Mouse (Mus musculus): ENCODE data around the gene Zscan26. TPM values are rescaled to one million over a fixed set of nuclear protein-coding genes. Genes with fewer than 3 reads are reported as not detected.

Zscan26 gene
- polyA plus RNA-seq, 1 experiment from 2014 or later, result 10.4 TPM

- 81% methylated on average over 6 of the region's 6 CpGs for WGBS (ENCODE audit: insufficient replicate concordance)
- H3K27ac ChIP-seq, result peak overlapping the region; percentile 62
- H3K9ac ChIP-seq, result no peak overlapping the region
- no peak overlapping the region for H3K4me2 ChIP-seq
- H3K36me3 ChIP-seq, result no peaks in the 10 kb centered on the region
- H3K9me3 ChIP-seq (replicated peaks), result no peaks in the 10 kb centered on the region
- no peak for ATAC-seq
- no peak overlapping the region for H3K4me3 ChIP-seq
- peaks cover 77% of the 10 kb centered on the region for H3K4me1 ChIP-seq
- H3K27me3 ChIP-seq (replicated peaks), result no peaks in the 10 kb centered on the region
Observed at GRCm38 (mm10) chr13:21417298-21418010, 36.1 kb downstream of the Zscan26 start.

- Histone ChIP-seq H3K9me3 (replicated peaks) (no peaks in the 10 kb centered on the region), H3K27ac (peak overlapping the region; percentile 97), H3K9ac (0 out of 2 replicates have a peak overlapping the region, but pooled peaks have one; percentile 6), H3K4me3 (no peak overlapping the region), H3K27me3 (replicated peaks) (no peaks in the 10 kb centered on the region), H3K4me2 (peak overlapping the region; percentile 65), H3K36me3 (no peaks in the 10 kb centered on the region), H3K4me1 (peaks cover 76% of the 10 kb centered on the region)
- 65% methylated on average over 2 of the region's 2 CpGs for WGBS (ENCODE audit: insufficient replicate concordance)
- no peak for ATAC-seq
Observed at GRCm38 (mm10) chr13:21415750-21416149, 37.8 kb downstream of the Zscan26 start.

GRCm38 (mm10) chr13:21415266-21415665 lies 38.3 kb downstream of the Zscan26 start:
- H3K36me3 ChIP-seq, result no peaks in the 10 kb centered on the region
- H3K27me3 ChIP-seq (replicated peaks), result no peaks in the 10 kb centered on the region
- H3K9ac ChIP-seq, result peak overlapping the region; percentile 65
- peak overlapping the region; percentile 8; the same call in 1 of the 2 replicates for H3K4me3 ChIP-seq
- peaks cover 72% of the 10 kb centered on the region for H3K4me1 ChIP-seq
- ATAC-seq, result peak; percentile 42
- peak overlapping the region; percentile 65 for H3K4me2 ChIP-seq
- 34% methylated on average over 4 of the region's 4 CpGs for WGBS (ENCODE audit: insufficient replicate concordance)
- H3K27ac ChIP-seq, result peak overlapping the region; percentile 97
- H3K9me3 ChIP-seq (replicated peaks), result no peaks in the 10 kb centered on the region

GRCm38 (mm10) chr13:21414231-21415212 lies 39.0 kb downstream of the Zscan26 start:
- H3K27ac ChIP-seq, result peak overlapping the region; percentile 97
- no peaks in the 10 kb centered on the region for H3K27me3 ChIP-seq (replicated peaks)
- peak overlapping the region; percentile 65 for H3K4me2 ChIP-seq
- WGBS (ENCODE audit: insufficient replicate concordance), result 31% methylated on average over 14 of the region's 15 CpGs
- H3K9ac ChIP-seq, result peak overlapping the region; percentile 65
- H3K9me3 ChIP-seq (replicated peaks), result no peaks in the 10 kb centered on the region
- H3K36me3 ChIP-seq, result no peaks in the 10 kb centered on the region
- peak; percentile 81 for ATAC-seq
- H3K4me1 ChIP-seq, result peaks cover 66% of the 10 kb centered on the region
- peak overlapping the region; percentile 8; the same call in 1 of the 2 replicates for H3K4me3 ChIP-seq

- peak overlapping the region; percentile 78 for H3K27ac ChIP-seq
- peaks cover 31% of the 10 kb centered on the region for H3K4me1 ChIP-seq
- H3K4me3 ChIP-seq, result peak overlapping the region; percentile 56
- WGBS (ENCODE audit: insufficient replicate concordance), result 58% methylated on average over 11 of the region's 11 CpGs
- no peaks in the 10 kb centered on the region for H3K9me3 ChIP-seq (replicated peaks)
- no peaks in the 10 kb centered on the region for H3K27me3 ChIP-seq (replicated peaks)
- no peak for ATAC-seq
- no peaks in the 10 kb centered on the region for H3K36me3 ChIP-seq
- peak overlapping the region; percentile 75 for H3K9ac ChIP-seq
- peak overlapping the region; percentile 78 for H3K4me2 ChIP-seq
Observed at GRCm38 (mm10) chr13:21408805-21409459, 44.6 kb downstream of the Zscan26 start.

- H3K9ac ChIP-seq, result peak overlapping the region; percentile 75
- peak overlapping the region; percentile 78 for H3K4me2 ChIP-seq
- H3K36me3 ChIP-seq, result no peaks in the 10 kb centered on the region
- H3K9me3 ChIP-seq (replicated peaks), result no peaks in the 10 kb centered on the region
- H3K27me3 ChIP-seq (replicated peaks), result no peaks in the 10 kb centered on the region
- ATAC-seq, result peak; percentile 86
- peak overlapping the region; percentile 56 for H3K4me3 ChIP-seq
- 3% methylated on average over 27 of the region's 27 CpGs for WGBS (ENCODE audit: insufficient replicate concordance)
- peak overlapping the region; percentile 78 for H3K27ac ChIP-seq
- H3K4me1 ChIP-seq, result peaks cover 26% of the 10 kb centered on the region
Observed at GRCm38 (mm10) chr13:21407969-21408804, 45.3 kb downstream of the Zscan26 start.

GRCm38 (mm10) chr13:21407341-21407740 lies 46.2 kb downstream of the Zscan26 start:
- WGBS (ENCODE audit: insufficient replicate concordance), result 77% methylated on average over 11 of the region's 11 CpGs

GRCm38 (mm10) chr13:21402848-21403247 lies 50.7 kb downstream of the Zscan26 start:
- 0% methylated on average over 2 of the region's 2 CpGs for WGBS (ENCODE audit: insufficient replicate concordance)
- peak overlapping the region; percentile 82 for H3K27ac ChIP-seq

More at GRCm38 (mm10) chr13:21407341-21407740, 46.2 kb downstream of the Zscan26 start:
- no peaks in the 10 kb centered on the region for H3K9me3 ChIP-seq (replicated peaks)
- H3K4me1 ChIP-seq, result peaks cover 22% of the 10 kb centered on the region
- no peak for ATAC-seq
- H3K27me3 ChIP-seq (replicated peaks), result no peaks in the 10 kb centered on the region
- H3K4me3 ChIP-seq, result no peak overlapping the region
- H3K9ac ChIP-seq, result no peak overlapping the region
- no peak overlapping the region; the same call in 1 of the 2 replicates for H3K27ac ChIP-seq
- H3K4me2 ChIP-seq, result peak overlapping the region; percentile 78
- no peaks in the 10 kb centered on the region for H3K36me3 ChIP-seq

GRCm38 (mm10) chr13:21402287-21402846 lies 51.2 kb downstream of the Zscan26 start, which contains the start of gene Zkscan3:
Gene Zkscan3 (minus strand): TSS chr13:21402755.
- Histone ChIP-seq H3K9me3 (replicated peaks) (no peaks in the 10 kb centered on the region), H3K36me3 (peaks cover 22% of the 10 kb centered on the region), H3K9ac (peak within 1 kb of the TSS; percentile 84), H3K4me2 (peak within 1 kb of the TSS; percentile 80), H3K27ac (peak within 1 kb of the TSS; percentile 82), H3K27me3 (replicated peaks) (no peaks in the 10 kb centered on the region), H3K4me3 (peak within 1 kb of the TSS; percentile 82), H3K4me1 (peaks cover 33% of the 10 kb centered on the region)
- ATAC-seq, result peak; percentile 96
- WGBS (ENCODE audit: insufficient replicate concordance), result under 1% methylated on average over 35 of the region's 35 CpGs

More at GRCm38 (mm10) chr13:21402848-21403247, 50.7 kb downstream of the Zscan26 start:
- Histone ChIP-seq H3K27me3 (replicated peaks) (no peaks in the 10 kb centered on the region), H3K4me3 (peak overlapping the region; percentile 82), H3K4me2 (peak overlapping the region; percentile 80), H3K9ac (peak overlapping the region; percentile 84), H3K9me3 (replicated peaks) (no peaks in the 10 kb centered on the region), H3K4me1 (peaks cover 38% of the 10 kb centered on the region), H3K36me3 (peaks cover 22% of the 10 kb centered on the region)
- peak; percentile 38; the same call in 1 of the 2 replicates for ATAC-seq

GRCm38 (mm10) chr13:21401636-21402286 lies 51.8 kb downstream of the Zscan26 start:
- ATAC-seq, result peak; percentile 61
- peaks cover 25% of the 10 kb centered on the region for H3K36me3 ChIP-seq
- 7% methylated on average over 12 of the region's 12 CpGs for WGBS (ENCODE audit: insufficient replicate concordance)
- H3K4me3 ChIP-seq, result peak overlapping the region; percentile 82
- no peaks in the 10 kb centered on the region for H3K27me3 ChIP-seq (replicated peaks)
- H3K4me1 ChIP-seq, result peaks cover 32% of the 10 kb centered on the region
- H3K9me3 ChIP-seq (replicated peaks), result no peaks in the 10 kb centered on the region
- peak overlapping the region; percentile 82 for H3K27ac ChIP-seq
- H3K9ac ChIP-seq, result peak overlapping the region; percentile 84
- H3K4me2 ChIP-seq, result peak overlapping the region; percentile 80
